Mouse (Mus musculus): ENCODE measurements around the gene Afg1l. TPM values are rescaled to one million over a fixed set of nuclear protein-coding genes. Genes with fewer than 3 reads are reported as not detected.

Gene Afg1l
- polyA plus RNA-seq, 1 experiment = 7.7 TPM

DNA sequence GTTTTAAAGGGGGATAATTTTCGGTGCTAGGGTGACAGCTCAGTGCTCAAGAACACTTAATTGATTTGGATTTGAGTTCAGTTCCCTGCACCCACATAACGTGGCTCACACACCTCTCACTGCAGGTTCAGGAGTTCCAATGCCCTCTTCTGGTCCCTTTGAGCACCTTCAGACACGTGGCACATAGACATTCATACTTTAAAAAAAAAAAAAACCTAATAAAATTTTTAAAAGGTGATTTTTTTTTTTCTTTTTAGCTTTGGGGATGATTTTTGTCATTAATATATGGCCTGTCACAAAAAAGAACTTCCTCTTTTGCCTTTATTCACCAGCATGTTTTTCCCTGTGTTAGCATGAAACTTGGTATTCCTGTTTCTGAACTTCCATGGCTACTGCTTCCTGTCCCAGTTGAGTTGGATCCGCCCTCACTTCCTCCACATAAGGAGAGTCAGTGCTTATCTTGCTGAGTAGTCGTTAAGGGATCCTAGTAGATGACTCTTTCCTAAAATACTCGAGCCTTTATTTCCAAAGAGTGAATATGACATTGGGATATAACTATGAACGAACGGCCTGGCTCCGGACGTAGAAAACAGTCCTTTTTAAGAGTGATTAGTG lies 25.8 kb upstream of the Afg1l start:
- no peak for TF ChIP-seq POLR2A (IDR thresholded peaks at IDR 0.05; ENCODE audit: borderline replicate concordance, extremely low read depth, low read depth, low read length)
- TF ChIP-seq CTCF (IDR thresholded peaks at IDR 0.05; ENCODE audit: insufficient read depth, low read length) = 0 out of 2 replicates have a peak, but pooled peaks have one; percentile 2
- 61% methylated on average over 10 of the region's 10 CpGs for WGBS
- Histone ChIP-seq H3K4me1 (ENCODE audit: control insufficient read depth, insufficient read depth, low read length) (peaks cover 11% of the 10 kb centered on the region; the same call in 1 of the 2 replicates), H3K4me3 (replicated peaks; ENCODE audit: extremely low read depth, low read depth, low read length) (no peak overlapping the region)
- DNase-seq = no peak

DNA sequence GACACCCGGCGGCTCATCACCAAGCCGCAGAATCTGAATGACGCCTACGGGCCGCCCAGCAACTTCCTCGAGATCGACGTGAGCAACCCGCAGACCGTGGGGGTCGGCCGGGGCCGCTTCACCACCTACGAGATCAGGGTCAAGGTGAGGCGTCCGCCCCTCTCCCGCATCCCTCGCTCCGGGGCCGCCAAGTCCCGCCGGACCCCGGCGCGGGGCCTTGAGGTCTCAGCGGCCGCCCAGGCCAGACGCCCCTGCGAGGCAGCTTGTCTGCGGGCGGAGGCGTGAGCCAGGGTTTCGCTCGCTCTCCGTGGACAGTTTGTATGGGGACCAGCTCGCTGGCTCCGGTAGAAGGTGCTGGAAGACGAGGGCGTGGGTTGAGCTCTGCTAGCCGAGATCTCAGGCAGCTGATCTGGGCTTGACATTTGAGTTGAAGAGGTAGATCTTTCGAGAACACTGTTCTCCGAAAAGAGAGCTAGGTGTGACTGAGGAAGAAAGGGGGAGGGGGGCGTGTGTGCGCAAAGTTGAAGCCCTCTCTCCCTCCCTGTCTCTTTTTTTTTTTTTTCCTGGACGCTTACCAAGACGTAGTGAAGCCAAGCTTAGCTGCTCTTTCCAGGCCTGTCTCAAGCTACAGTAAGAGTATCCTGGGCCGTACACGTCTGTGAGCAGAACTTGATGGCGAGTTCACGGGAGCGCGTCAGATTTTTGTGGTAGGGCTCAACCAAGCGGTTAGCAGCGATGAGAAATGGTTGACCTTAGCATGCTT lies 24.2 kb upstream of the Afg1l start:
- Histone ChIP-seq H3K4me1 (ENCODE audit: control insufficient read depth, insufficient read depth, low read length) (peaks cover 6% of the 10 kb centered on the region; the same call in 1 of the 2 replicates), H3K4me3 (replicated peaks; ENCODE audit: extremely low read depth, low read depth, low read length) (peak overlapping the region; percentile 75)
- WGBS = under 1% methylated on average over 54 of the region's 55 CpGs
- DNase-seq = peak; percentile 42
- TF ChIP-seq POLR2A (IDR thresholded peaks at IDR 0.05; ENCODE audit: borderline replicate concordance, extremely low read depth, low read depth, low read length) = no peak
- TF ChIP-seq CTCF (IDR thresholded peaks at IDR 0.05; ENCODE audit: insufficient read depth, low read length) = no peak

DNA sequence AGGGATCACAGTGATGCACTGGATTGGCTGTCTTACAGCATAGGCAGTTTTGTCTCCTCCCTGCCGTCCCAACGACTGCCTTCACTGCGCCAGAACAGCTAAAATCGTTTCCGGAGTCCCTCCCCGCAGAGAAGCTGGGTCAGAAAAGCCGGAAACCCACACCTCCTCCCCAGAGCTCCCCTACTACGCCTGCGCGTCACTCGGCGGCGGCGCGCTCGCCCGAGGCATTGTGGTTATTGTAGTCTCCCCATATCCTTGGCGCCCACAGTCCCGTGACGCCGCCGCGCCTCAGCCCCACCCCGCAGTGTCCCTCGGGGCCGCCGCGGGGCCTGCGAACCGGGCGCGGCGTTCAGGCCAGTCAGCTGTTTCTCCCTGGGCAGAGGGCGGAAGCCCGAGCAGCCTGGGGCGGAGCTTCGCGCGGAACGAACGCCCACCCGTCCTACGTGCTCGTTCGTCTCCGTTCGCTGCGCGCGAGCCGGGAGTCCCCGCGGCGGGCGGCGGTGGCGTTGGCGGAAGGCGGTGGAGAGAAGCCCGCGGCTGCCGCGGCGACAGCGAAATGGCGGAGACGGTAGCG lies 23.5 kb upstream of the Afg1l start, which contains the start of gene Snx3:
Snx3 (plus strand) TSS at position 256 of the 574 bp plus-strand sequence.
- TF ChIP-seq POLR2A (IDR thresholded peaks at IDR 0.05; ENCODE audit: borderline replicate concordance, extremely low read depth, low read depth, low read length) (peak; percentile 74; the same call in 1 of the 2 replicates), CTCF (IDR thresholded peaks at IDR 0.05; ENCODE audit: insufficient read depth, low read length) (no peak)
- H3K4me3 ChIP-seq (replicated peaks; ENCODE audit: extremely low read depth, low read depth, low read length) = peak within 1 kb of the TSS; percentile 75
- peaks cover 4% of the 10 kb centered on the region; the same call in 1 of the 2 replicates for H3K4me1 ChIP-seq (ENCODE audit: control insufficient read depth, insufficient read depth, low read length)
- peak; percentile 95 for DNase-seq
- WGBS = under 1% methylated on average over 68 of the region's 68 CpGs

DNA sequence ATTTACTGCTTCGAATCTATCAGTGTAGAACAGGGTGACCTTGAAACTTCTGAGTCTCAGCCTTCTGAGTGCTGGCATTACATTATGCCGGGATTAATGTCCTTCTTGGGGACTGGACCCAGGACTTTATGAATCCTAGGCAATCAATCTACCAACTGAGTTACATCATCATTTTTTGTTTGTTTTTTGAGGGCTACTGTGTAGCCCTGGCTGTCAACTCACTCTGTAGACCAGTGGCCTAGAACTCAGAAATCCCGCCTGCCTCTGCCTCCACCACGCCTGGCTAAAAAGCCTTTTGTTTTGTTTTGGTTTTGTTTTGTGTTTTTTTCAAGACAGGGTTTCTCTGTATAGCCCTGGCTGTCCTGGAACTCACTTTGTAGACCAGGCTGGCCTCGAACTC lies 22.8 kb upstream of the Afg1l start:
- no peak for DNase-seq
- Histone ChIP-seq H3K4me1 (ENCODE audit: control insufficient read depth, insufficient read depth, low read length) (peaks cover 4% of the 10 kb centered on the region; the same call in 1 of the 2 replicates), H3K4me3 (replicated peaks; ENCODE audit: extremely low read depth, low read depth, low read length) (no peak overlapping the region)
- WGBS = 70% methylated on average over 5 of the region's 5 CpGs
- TF ChIP-seq CTCF (IDR thresholded peaks at IDR 0.05; ENCODE audit: insufficient read depth, low read length) = no peak
- TF ChIP-seq POLR2A (IDR thresholded peaks at IDR 0.05; ENCODE audit: borderline replicate concordance, extremely low read depth, low read depth, low read length) = no peak

DNA sequence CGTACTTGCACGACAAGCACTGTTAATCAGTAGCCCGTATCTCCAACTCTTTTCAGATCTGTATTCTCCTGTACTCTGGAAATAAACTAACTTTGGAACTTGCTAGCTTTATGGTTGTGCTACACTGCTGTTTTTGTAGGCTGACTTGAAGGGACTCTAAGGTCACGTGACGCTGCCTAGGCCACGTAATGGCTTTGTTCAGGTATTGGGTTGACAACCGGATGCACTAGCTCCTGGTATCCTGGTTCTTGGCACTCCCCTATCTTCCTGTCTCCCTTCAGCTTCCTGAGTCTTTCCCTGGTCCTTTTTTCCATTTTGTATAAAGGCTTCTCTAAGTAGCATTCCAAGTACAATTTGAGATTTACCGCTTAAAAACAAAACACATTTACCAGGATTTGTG lies 22.2 kb upstream of the Afg1l start:
- H3K4me3 ChIP-seq (replicated peaks; ENCODE audit: extremely low read depth, low read depth, low read length) = no peak overlapping the region
- WGBS = 75% methylated on average over 8 of the region's 8 CpGs
- H3K4me1 ChIP-seq (ENCODE audit: control insufficient read depth, insufficient read depth, low read length) = peaks cover 4% of the 10 kb centered on the region; the same call in 1 of the 2 replicates
- no peak for TF ChIP-seq CTCF (IDR thresholded peaks at IDR 0.05; ENCODE audit: insufficient read depth, low read length)
- TF ChIP-seq POLR2A (IDR thresholded peaks at IDR 0.05; ENCODE audit: borderline replicate concordance, extremely low read depth, low read depth, low read length) = no peak
- no peak for DNase-seq

DNA sequence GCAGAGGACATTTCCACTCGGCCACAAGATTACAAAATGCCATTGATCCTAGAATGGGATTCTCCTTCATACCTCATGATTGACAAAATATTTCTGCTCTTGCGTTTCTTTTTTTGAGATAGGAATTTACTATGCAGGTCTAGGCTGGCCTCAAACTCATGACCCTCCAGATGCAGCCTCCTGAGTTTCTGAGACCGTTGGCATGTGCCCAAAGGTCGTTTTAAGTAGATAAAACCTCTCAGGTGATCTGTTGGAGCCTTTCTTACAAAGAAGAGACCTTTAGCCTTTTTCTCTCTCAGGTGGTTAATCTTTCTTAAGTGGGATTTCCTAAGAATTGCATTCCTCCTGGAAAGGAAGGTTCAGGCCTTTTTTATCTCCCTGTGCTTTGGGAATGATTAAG lies 14.6 kb upstream of the Afg1l start:
- no peaks in the 10 kb centered on the region for H3K4me1 ChIP-seq (ENCODE audit: control insufficient read depth, insufficient read depth, low read length)
- WGBS = 52% methylated on average over 4 of the region's 4 CpGs
- TF ChIP-seq POLR2A (IDR thresholded peaks at IDR 0.05; ENCODE audit: borderline replicate concordance, extremely low read depth, low read depth, low read length) (no peak), CTCF (IDR thresholded peaks at IDR 0.05; ENCODE audit: insufficient read depth, low read length) (no peak)
- no peak overlapping the region for H3K4me3 ChIP-seq (replicated peaks; ENCODE audit: extremely low read depth, low read depth, low read length)
- DNase-seq = no peak

DNA sequence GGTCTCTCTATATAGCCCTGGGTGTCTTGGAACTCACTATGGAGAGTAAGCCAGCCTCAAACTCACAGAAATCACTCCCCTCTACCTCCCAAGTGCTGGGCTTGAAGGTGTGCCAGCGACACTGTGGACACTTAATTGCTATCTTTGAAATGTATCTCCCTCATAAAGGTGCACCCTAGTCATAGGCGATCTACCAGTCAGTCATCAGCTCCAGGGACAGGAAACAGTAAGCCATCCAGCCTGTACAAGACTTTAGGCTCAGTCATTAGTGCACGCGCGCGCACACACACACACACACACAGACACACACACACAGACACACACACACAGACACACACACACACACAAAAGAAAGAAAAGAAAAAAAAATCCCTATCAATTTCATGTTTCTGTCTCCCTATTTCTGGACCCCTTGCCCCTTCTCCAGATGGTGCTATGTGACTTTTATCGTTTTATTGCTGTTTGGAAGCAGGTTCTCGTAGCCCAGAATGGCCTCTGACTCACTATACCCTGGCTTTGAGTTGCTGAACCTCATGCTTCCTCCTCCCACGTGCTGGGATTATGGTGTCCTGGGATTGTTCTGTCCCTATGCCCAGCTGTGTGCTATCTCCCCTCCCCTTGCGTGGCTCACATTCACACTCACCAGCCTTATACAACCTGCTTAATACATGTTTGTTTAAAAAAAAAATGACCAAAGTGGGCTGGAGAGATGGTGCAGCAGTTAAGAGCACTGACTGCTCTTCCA lies 13.8 kb upstream of the Afg1l start:
- TF ChIP-seq CTCF (IDR thresholded peaks at IDR 0.05; ENCODE audit: insufficient read depth, low read length) (no peak), POLR2A (IDR thresholded peaks at IDR 0.05; ENCODE audit: borderline replicate concordance, extremely low read depth, low read depth, low read length) (no peak)
- no peak for DNase-seq
- WGBS = 83% methylated on average over 10 of the region's 10 CpGs
- H3K4me3 ChIP-seq (replicated peaks; ENCODE audit: extremely low read depth, low read depth, low read length) = no peak overlapping the region
- H3K4me1 ChIP-seq (ENCODE audit: control insufficient read depth, insufficient read depth, low read length) = no peaks in the 10 kb centered on the region

DNA sequence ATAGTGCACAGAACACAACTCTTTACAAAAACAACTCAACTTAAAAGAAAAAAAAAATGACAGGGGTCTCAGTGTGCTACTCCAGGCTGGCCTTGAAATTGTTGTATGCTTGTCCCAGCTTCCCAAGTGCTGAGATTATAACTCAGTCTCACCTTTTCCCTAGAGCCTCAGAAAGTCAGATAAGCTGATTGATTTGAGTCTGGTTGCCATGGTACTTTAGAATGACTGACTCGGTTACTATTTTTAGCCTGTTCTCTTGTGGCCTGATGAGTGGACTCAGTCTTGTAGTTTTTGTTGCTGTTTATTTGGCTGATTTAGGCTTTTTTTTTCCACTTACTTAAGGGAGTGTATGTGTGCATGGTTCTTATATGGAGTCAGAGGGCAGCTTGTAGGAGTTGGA lies 12.8 kb upstream of the Afg1l start:
- Histone ChIP-seq H3K4me3 (replicated peaks; ENCODE audit: extremely low read depth, low read depth, low read length) (no peak overlapping the region), H3K4me1 (ENCODE audit: control insufficient read depth, insufficient read depth, low read length) (no peaks in the 10 kb centered on the region)
- no peak for TF ChIP-seq POLR2A (IDR thresholded peaks at IDR 0.05; ENCODE audit: borderline replicate concordance, extremely low read depth, low read depth, low read length)
- no peak for TF ChIP-seq CTCF (IDR thresholded peaks at IDR 0.05; ENCODE audit: insufficient read depth, low read length)
- WGBS = 31% methylated on average over 1 of the region's 1 CpGs
- no peak for DNase-seq
